Mouse (Mus musculus) lung, postnatal 0 days (tissue): ENCODE results near the gene Prkar1a. TPM values are rescaled to one million over a fixed set of nuclear protein-coding genes. Genes with fewer than 3 reads are reported as not detected.
A peak's percentile ranks its signal among the peaks of the same experiment; 100 is the strongest.

Experiments used
- ATAC-seq: fragments of 200-750 bp; cut with Nextera tagmentation; 2 replicates; pipeline ENCODE4 v1.8.0; 2017; ENCODE audit warnings: moderate library complexity
- DNase-seq: peaks from one replicate; pipeline ENCODE4 v3.0.0-alpha.2; 2016; ENCODE audit warnings: low spot score
- H3K27ac ChIP-seq: fragments of 300-500 bp; sonication (generic); 2 replicates; pipeline ENCODE4 v1.5.1; 2014; ENCODE audit warnings: antibody characterized with exemption, mild to moderate bottlenecking, low read length, mixed read lengths
- H3K27me3 ChIP-seq: fragments of 300-500 bp; sonication (generic); replicated peaks from 2 replicates; pipeline ENCODE4 v1.6.1; 2014; ENCODE audit warnings: low read length, mixed read lengths; ENCODE audit not compliant: insufficient read depth
- H3K36me3 ChIP-seq: fragments of 300-500 bp; sonication (generic); 2 replicates; pipeline ENCODE4 v1.6.1; 2014; ENCODE audit warnings: low read length, mixed read lengths; ENCODE audit not compliant: insufficient read depth
- H3K4me1 ChIP-seq: fragments of 300-500 bp; sonication (generic); 2 replicates; pipeline ENCODE4 v1.6.1; 2014; ENCODE audit warnings: antibody characterized with exemption, low read depth, low read length, mixed read lengths; ENCODE audit not compliant: insufficient read depth
- H3K4me2 ChIP-seq: fragments of 300-500 bp; sonication (generic); replicated peaks from 2 replicates; pipeline ENCODE4 v1.6.1; 2014; ENCODE audit warnings: low read depth, mild to moderate bottlenecking, low read length, moderate library complexity, mixed read lengths
- H3K4me3 ChIP-seq: fragments of 300-500 bp; sonication (generic); 2 replicates; pipeline ENCODE4 v1.5.1; 2014; ENCODE audit warnings: low read depth, low read length
- H3K9ac ChIP-seq: fragments of 300-500 bp; sonication (generic); replicated peaks from 2 replicates; pipeline ENCODE4 v1.6.1; 2014; ENCODE audit warnings: low read depth, mild to moderate bottlenecking
- H3K9me3 ChIP-seq: fragments of 300-500 bp; sonication (generic); 2 replicates; pipeline ENCODE4 v1.6.1; 2016; ENCODE audit warnings: low read length, mixed read lengths
- CTCF ChIP-seq: IDR thresholded peaks from 2 replicates; pipeline ENCODE4 v1.5.1; 2016; ENCODE audit warnings: antibody characterized with exemption, mild to moderate bottlenecking
- EP300 ChIP-seq: IDR thresholded peaks from 2 replicates; pipeline ENCODE4 v1.6.1; 2016; ENCODE audit warnings: antibody characterized with exemption, mild to moderate bottlenecking, control low read depth
- WGBS: fragments of 180-500 bp; shearing (Covaris S2); extraction: QIAGEN DNeasy Blood & Tissue Kit; methylation state at CpG from one replicate; pipeline ENCODE4 v1.1.7; 2014; 5-methylcytosine and 5-hydroxymethylcytosine counted together
- polyA plus RNA-seq: library from polyadenylated mRNA; unstranded; fragments of >200 nt; fragmentation: Nextera tagmentation; extraction: Ambion mirVana; gene quantifications from 2 replicates; pipeline ENCODE4 v1.2.1, GENCODE M21; 2015

The Prkar1a gene
- polyA plus RNA-seq, 1 experiment from 2014 or later, result 305 TPM

- DNase-seq (no peak), ATAC-seq (no peak)
Measured at GRCm38 (mm10) chr11:109629021-109629521, 20.1 kb upstream of the Prkar1a start.

GRCm38 (mm10) chr11:109634928-109635327 is 14.3 kb upstream of the Prkar1a start:
- no peak for ATAC-seq
- Histone ChIP-seq H3K4me2 (no peak overlapping the region), H3K9ac (no peak overlapping the region), H3K27me3 (no peaks in the 10 kb centered on the region), H3K27ac (no peak overlapping the region), H3K4me3 (no peak overlapping the region), H3K9me3 (no peaks in the 10 kb centered on the region), H3K4me1 (no peaks in the 10 kb centered on the region), H3K36me3 (no peaks in the 10 kb centered on the region)
- TF ChIP-seq EP300 (no peak), CTCF (no peak)
- 73% methylated on average over 9 of the region's 9 CpGs for WGBS
- no peak for DNase-seq

More at GRCm38 (mm10) chr11:109629021-109629521, 20.1 kb upstream of the Prkar1a start:
- Histone ChIP-seq H3K9ac (no peak overlapping the region), H3K9me3 (no peaks in the 10 kb centered on the region), H3K4me1 (no peaks in the 10 kb centered on the region), H3K27me3 (no peaks in the 10 kb centered on the region), H3K36me3 (no peaks in the 10 kb centered on the region), H3K4me2 (no peak overlapping the region), H3K4me3 (no peak overlapping the region), H3K27ac (no peak overlapping the region)
- 42% methylated on average over 10 of the region's 10 CpGs for WGBS
- no peak for TF ChIP-seq CTCF
- no peak for TF ChIP-seq EP300

- H3K9me3 ChIP-seq, result no peaks in the 10 kb centered on the region
- TF ChIP-seq EP300 (no peak), CTCF (no peak)
- no peaks in the 10 kb centered on the region for H3K36me3 ChIP-seq
- no peaks in the 10 kb centered on the region for H3K4me1 ChIP-seq
- no peaks in the 10 kb centered on the region for H3K27me3 ChIP-seq
- H3K27ac ChIP-seq, result no peak overlapping the region
- H3K4me3 ChIP-seq, result no peak overlapping the region
- 46% methylated on average over 6 of the region's 6 CpGs for WGBS
- no peak overlapping the region for H3K4me2 ChIP-seq
- ATAC-seq (no peak), DNase-seq (no peak)
- no peak overlapping the region for H3K9ac ChIP-seq
Measured at GRCm38 (mm10) chr11:109635871-109636395, 13.3 kb upstream of the Prkar1a start.

DNA sequence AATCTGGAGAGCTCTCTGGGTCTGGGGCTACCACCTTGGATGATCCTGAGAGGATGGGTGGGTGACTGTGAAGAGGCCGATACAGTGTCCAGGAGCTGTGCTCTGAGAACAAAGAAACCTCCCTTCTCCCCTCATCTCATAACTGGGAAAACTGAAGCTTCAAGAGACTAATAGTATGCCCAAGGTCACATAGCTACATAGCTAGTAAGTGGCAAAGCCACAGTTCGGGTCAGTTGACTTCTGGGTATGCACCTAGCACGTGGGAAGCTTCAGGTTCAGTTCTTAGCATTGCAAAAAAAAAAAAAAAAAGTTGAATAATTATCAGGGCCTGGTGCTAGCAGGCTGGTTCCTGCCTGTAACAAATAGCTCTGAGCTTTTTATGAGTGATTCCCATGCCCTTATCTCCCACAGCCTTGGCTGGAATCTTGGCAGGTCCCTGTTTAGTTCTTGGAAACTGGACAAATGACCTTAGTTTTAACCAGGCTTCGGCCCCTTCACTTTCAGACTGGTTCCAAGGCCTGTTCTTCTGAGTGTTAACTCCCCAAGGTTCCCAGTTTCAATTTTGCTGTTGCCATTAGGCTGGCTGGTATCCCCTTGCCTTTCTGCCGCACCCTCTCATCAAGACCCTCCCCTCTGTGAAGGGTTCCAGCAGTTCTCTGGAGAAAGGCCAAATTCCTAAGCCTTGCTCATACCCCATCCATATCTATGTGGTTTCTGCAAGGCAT is 7.5 kb upstream of the Prkar1a start:
- WGBS, result 53% methylated on average over 5 of the region's 5 CpGs
- Histone ChIP-seq H3K27me3 (no peaks in the 10 kb centered on the region), H3K36me3 (no peaks in the 10 kb centered on the region), H3K4me2 (no peak overlapping the region), H3K9me3 (no peaks in the 10 kb centered on the region), H3K9ac (no peak overlapping the region), H3K27ac (peak overlapping the region; percentile 40; the same call in 1 of the 2 replicates), H3K4me3 (no peak overlapping the region), H3K4me1 (no peaks in the 10 kb centered on the region)
- TF ChIP-seq CTCF (no peak), EP300 (no peak)
- ATAC-seq (peak; percentile 60), DNase-seq (peak; percentile 29)

DNA sequence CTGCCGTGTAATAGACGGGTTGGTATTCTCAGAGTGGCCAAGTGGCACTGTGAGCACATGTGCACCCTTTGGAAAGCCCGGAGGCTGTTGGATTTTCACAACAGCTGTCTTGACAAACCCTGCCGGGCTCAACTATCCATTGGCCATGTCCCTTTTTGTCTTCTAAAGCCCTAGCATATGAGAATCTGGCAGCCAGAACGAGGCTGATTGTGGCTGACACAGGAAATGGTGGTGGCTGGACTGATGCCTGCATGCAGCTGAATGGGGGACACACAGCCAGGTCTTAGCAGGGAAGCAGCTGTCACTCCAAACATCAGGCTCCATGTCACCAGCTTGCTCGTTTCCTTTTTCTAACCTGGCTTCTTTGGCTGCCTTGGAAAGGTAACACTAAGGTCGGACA is 695 bp upstream of the Prkar1a start:
- peak overlapping the region; percentile 97 for H3K27ac ChIP-seq
- no peaks in the 10 kb centered on the region for H3K36me3 ChIP-seq
- 17% methylated on average over 7 of the region's 7 CpGs for WGBS
- no peaks in the 10 kb centered on the region for H3K9me3 ChIP-seq
- no peak for ATAC-seq
- no peaks in the 10 kb centered on the region for H3K27me3 ChIP-seq
- peak; percentile 54 for DNase-seq
- H3K4me3 ChIP-seq, result no peak overlapping the region
- no peak overlapping the region for H3K9ac ChIP-seq
- no peak for TF ChIP-seq CTCF
- TF ChIP-seq EP300, result no peak
- peaks cover 18% of the 10 kb centered on the region; the same call in 1 of the 2 replicates for H3K4me1 ChIP-seq
- no peak overlapping the region for H3K4me2 ChIP-seq

DNA sequence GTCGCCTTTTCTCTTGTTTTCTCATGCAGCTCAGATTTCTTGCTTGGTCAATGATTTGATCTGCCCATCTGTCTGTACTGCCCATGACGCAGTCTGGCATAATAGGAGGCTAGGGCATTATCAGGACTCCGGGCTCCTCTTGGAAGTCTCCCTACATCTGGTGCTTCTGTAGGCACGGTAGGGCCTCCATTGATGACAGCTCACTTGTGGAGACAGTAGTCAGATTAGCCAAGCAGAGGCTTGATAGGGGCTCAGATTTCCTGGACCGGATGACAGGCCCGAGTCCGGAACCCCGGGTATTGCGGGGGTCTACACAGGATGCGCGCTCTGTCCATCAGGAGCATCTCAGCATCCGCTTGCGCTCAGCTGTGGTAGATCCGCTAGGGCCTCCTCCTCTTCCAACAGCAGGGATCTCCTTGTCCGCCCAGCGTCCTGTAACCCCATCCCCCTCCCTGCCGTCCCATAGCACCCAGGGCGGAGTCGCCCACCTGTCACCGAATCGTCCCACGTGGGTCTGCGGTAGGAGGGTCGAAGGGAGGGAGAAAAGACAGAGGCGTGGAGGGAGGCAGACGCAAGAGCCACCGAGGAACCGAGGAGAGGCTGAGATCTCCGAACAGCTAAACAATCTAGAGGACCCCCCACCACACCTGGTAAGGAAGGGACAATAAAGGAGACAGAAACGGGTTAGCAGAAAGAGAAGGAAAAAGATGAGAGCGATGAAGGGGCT is 933 bp downstream of the Prkar1a start:
- under 1% methylated on average over 31 of the region's 31 CpGs for WGBS
- H3K9ac ChIP-seq, result peak overlapping the region; percentile 94; the same call in 1 of the 2 replicates
- H3K27me3 ChIP-seq, result no peaks in the 10 kb centered on the region
- peak overlapping the region; percentile 97 for H3K27ac ChIP-seq
- peaks cover 20% of the 10 kb centered on the region; the same call in 1 of the 2 replicates for H3K4me1 ChIP-seq
- H3K36me3 ChIP-seq, result no peaks in the 10 kb centered on the region
- TF ChIP-seq CTCF (no peak), EP300 (no peak)
- H3K9me3 ChIP-seq, result no peaks in the 10 kb centered on the region
- H3K4me3 ChIP-seq, result peak overlapping the region; percentile 100
- peak; percentile 80 for DNase-seq
- ATAC-seq, result peak; percentile 60
- H3K4me2 ChIP-seq, result peak overlapping the region; percentile 86
